Mouse (Mus musculus): ENCODE data around the gene Jph4. TPM values are rescaled to one million over a fixed set of nuclear protein-coding genes. Genes with fewer than 3 reads are reported as not detected.

The Jph4 gene
- 0.72 TPM for polyA plus RNA-seq (2015; fragmentation: Illumina TruSeq; extraction: RNeasy Lipid Tissue Mini Kit (QIAGEN cat#74804); ENCODE audit: insufficient read depth, low read depth, low replicate concordance)

DNA sequence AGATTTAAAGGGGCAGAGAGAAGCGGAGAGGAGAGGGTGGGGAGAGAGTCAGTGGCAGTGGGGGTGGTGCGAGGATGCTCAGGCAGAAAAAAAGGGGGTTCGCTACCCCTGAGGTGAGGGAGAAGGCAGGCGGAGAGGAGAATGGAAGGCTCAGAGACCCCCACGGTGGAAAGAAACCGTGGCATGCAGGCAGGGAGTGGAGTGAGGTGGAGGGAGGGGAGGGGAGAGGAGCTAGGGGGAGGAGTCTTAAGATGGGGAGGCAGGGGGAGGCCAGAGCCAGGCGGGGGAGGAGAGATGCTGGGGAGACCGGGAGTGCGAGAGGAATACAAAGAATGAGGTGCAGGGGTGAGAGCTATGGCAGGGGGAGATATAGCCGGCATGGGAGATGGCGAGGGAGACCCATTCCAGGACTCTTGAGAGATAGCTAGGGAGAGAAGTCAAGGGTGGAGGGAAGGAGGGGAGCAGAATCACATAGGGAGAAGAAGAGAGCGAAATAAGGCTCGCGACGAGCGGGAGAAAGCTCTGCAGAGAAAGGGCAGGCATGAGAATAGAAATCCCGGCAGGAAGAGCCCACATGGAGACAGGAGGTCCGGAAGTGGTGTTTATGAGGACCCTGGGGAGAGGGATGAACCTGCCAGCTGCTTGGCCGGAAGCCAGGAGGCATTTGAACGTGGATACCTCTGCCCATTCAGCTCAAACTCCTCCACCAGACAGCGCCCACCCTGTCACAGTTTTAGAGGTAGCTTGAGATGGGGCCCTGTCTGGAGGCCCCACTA lies at the start of gene Jph4:
Jph4 (minus strand) TSS at position 511 of the 776 bp plus-strand sequence.

GRCm38 (mm10) chr14:55105836-55106809 lies 10.6 kb downstream of the Jph4 start, which contains the start of gene Ap1g2:
Gene Ap1g2, minus strand, starts transcription at chr14:55106593.

GRCm38 (mm10) chr14:55094704-55095231 lies 22.0 kb downstream of the Jph4 start, which contains the start of gene Thtpa:
Gene Thtpa, plus strand, starts transcription at chr14:55094784.

GRCm38 (mm10) chr14:55092011-55092577 lies 24.6 kb downstream of the Jph4 start, which contains the start of gene Zfhx2:
Gene Zfhx2, minus strand, starts transcription at chr14:55092324.

Other genes starting within 250 kb of the Jph4 start
- gene Homez, start 246.0 kb downstream of the Jph4 start, polyA plus RNA-seq (2015; fragmentation: Illumina TruSeq; extraction: RNeasy Lipid Tissue Mini Kit (QIAGEN cat#74804); ENCODE audit: insufficient read depth, low read depth, low replicate concordance), result 2.0 TPM
- 5.1 TPM for gene Ppp1r3e, start 239.4 kb downstream of the Jph4 start, polyA plus RNA-seq (2015; fragmentation: Illumina TruSeq; extraction: RNeasy Lipid Tissue Mini Kit (QIAGEN cat#74804); ENCODE audit: insufficient read depth, low read depth, low replicate concordance)
- gene Bcl2l2, start 233.6 kb downstream of the Jph4 start, polyA plus RNA-seq (2015; fragmentation: Illumina TruSeq; extraction: RNeasy Lipid Tissue Mini Kit (QIAGEN cat#74804); ENCODE audit: insufficient read depth, low read depth, low replicate concordance), result 10.9 TPM
- gene Gm20521, start 233.5 kb downstream of the Jph4 start, polyA plus RNA-seq (2015; fragmentation: Illumina TruSeq; extraction: RNeasy Lipid Tissue Mini Kit (QIAGEN cat#74804); ENCODE audit: insufficient read depth, low read depth, low replicate concordance), result not detected
- gene Pabpn1, start 224.4 kb downstream of the Jph4 start, polyA plus RNA-seq (2015; fragmentation: Illumina TruSeq; extraction: RNeasy Lipid Tissue Mini Kit (QIAGEN cat#74804); ENCODE audit: insufficient read depth, low read depth, low replicate concordance), result 68.9 TPM
- 21.4 TPM for gene Slc22a17, start 203.8 kb downstream of the Jph4 start, polyA plus RNA-seq (2015; fragmentation: Illumina TruSeq; extraction: RNeasy Lipid Tissue Mini Kit (QIAGEN cat#74804); ENCODE audit: insufficient read depth, low read depth, low replicate concordance)
- gene Efs, start 190.8 kb downstream of the Jph4 start, polyA plus RNA-seq (2015; fragmentation: Illumina TruSeq; extraction: RNeasy Lipid Tissue Mini Kit (QIAGEN cat#74804); ENCODE audit: insufficient read depth, low read depth, low replicate concordance), result 2.7 TPM
- not detected for gene Il25, start 184.2 kb downstream of the Jph4 start, polyA plus RNA-seq (2015; fragmentation: Illumina TruSeq; extraction: RNeasy Lipid Tissue Mini Kit (QIAGEN cat#74804); ENCODE audit: insufficient read depth, low read depth, low replicate concordance)
- gene Cmtm5, start 180.7 kb downstream of the Jph4 start, polyA plus RNA-seq (2015; fragmentation: Illumina TruSeq; extraction: RNeasy Lipid Tissue Mini Kit (QIAGEN cat#74804); ENCODE audit: insufficient read depth, low read depth, low replicate concordance), result 1.1 TPM
- gene Myh6, start 150.0 kb downstream of the Jph4 start, polyA plus RNA-seq (2015; fragmentation: Illumina TruSeq; extraction: RNeasy Lipid Tissue Mini Kit (QIAGEN cat#74804); ENCODE audit: insufficient read depth, low read depth, low replicate concordance), result 1.1 TPM
- not detected for gene Gm17428, start 140.0 kb downstream of the Jph4 start, polyA plus RNA-seq (2015; fragmentation: Illumina TruSeq; extraction: RNeasy Lipid Tissue Mini Kit (QIAGEN cat#74804); ENCODE audit: insufficient read depth, low read depth, low replicate concordance)
- gene Myh7, start 122.3 kb downstream of the Jph4 start, polyA plus RNA-seq (2015; fragmentation: Illumina TruSeq; extraction: RNeasy Lipid Tissue Mini Kit (QIAGEN cat#74804); ENCODE audit: insufficient read depth, low read depth, low replicate concordance), result not detected
- 11.8 TPM for gene Ngdn, start 101.5 kb downstream of the Jph4 start, polyA plus RNA-seq (2015; fragmentation: Illumina TruSeq; extraction: RNeasy Lipid Tissue Mini Kit (QIAGEN cat#74804); ENCODE audit: insufficient read depth, low read depth, low replicate concordance)
- gene Zfhx2, start 24.6 kb downstream of the Jph4 start, polyA plus RNA-seq (2015; fragmentation: Illumina TruSeq; extraction: RNeasy Lipid Tissue Mini Kit (QIAGEN cat#74804); ENCODE audit: insufficient read depth, low read depth, low replicate concordance), result 2.1 TPM
- gene Thtpa, start 22.2 kb downstream of the Jph4 start, polyA plus RNA-seq (2015; fragmentation: Illumina TruSeq; extraction: RNeasy Lipid Tissue Mini Kit (QIAGEN cat#74804); ENCODE audit: insufficient read depth, low read depth, low replicate concordance), result 4.2 TPM
- gene Ap1g2, start 10.3 kb downstream of the Jph4 start, polyA plus RNA-seq (2015; fragmentation: Illumina TruSeq; extraction: RNeasy Lipid Tissue Mini Kit (QIAGEN cat#74804); ENCODE audit: insufficient read depth, low read depth, low replicate concordance), result 24.3 TPM
- gene Dhrs2, start 105.1 kb upstream of the Jph4 start, polyA plus RNA-seq (2015; fragmentation: Illumina TruSeq; extraction: RNeasy Lipid Tissue Mini Kit (QIAGEN cat#74804); ENCODE audit: insufficient read depth, low read depth, low replicate concordance), result not detected

All from pancreas, adult 10 weeks (tissue).